Mouse (Mus musculus) neural tube, embryonic 11.5 days (tissue): ENCODE results near the gene Ttc28. TPM values are rescaled to one million over a fixed set of nuclear protein-coding genes. Genes with fewer than 3 reads are reported as not detected.

Experiments
- ATAC-seq: fragments of 200-750 bp; cut with Nextera tagmentation; 2 replicates; pipeline ENCODE4 v1.8.0; 2017; ENCODE audit warnings: moderate number of reproducible peaks, mild to moderate bottlenecking, moderate TSS enrichment, moderate library complexity; ENCODE audit not compliant: insufficient read depth, low FRiP score, low TSS enrichment
- DNase-seq: peaks from one replicate; pipeline ENCODE4 v3.0.0-alpha.2; 2015; ENCODE audit warnings: low spot score
- H3K27ac ChIP-seq: fragments of 300-500 bp; sonication (generic); 2 replicates; pipeline ENCODE4 v1.5.1; 2014; ENCODE audit warnings: low read depth, mild to moderate bottlenecking, low read length
- H3K27me3 ChIP-seq: fragments of 300-500 bp; sonication (generic); 2 replicates; pipeline ENCODE4 v1.6.1; 2014; ENCODE audit warnings: mild to moderate bottlenecking, low read length, mixed read lengths; ENCODE audit not compliant: control insufficient read depth, insufficient read depth
- H3K36me3 ChIP-seq: fragments of 300-500 bp; sonication (generic); 2 replicates; pipeline ENCODE4 v1.6.1; 2014; ENCODE audit warnings: mild to moderate bottlenecking, low read length, moderate library complexity, mixed read lengths; ENCODE audit not compliant: control insufficient read depth, insufficient read depth
- H3K4me1 ChIP-seq: fragments of 300-500 bp; sonication (generic); 2 replicates; pipeline ENCODE4 v1.6.1; 2014; ENCODE audit warnings: low read length, mixed read lengths; ENCODE audit not compliant: control insufficient read depth, insufficient read depth
- H3K4me2 ChIP-seq: fragments of 300-500 bp; sonication (generic); 2 replicates; pipeline ENCODE4 v1.6.1; 2014; ENCODE audit warnings: low read depth, mild to moderate bottlenecking, moderate library complexity
- H3K4me3 ChIP-seq: fragments of 300-500 bp; sonication (generic); 2 replicates; pipeline ENCODE4 v1.5.1; 2014; ENCODE audit warnings: low read depth, low read length
- H3K9ac ChIP-seq: fragments of 300-500 bp; sonication (generic); 2 replicates; pipeline ENCODE4 v1.6.1; 2014; ENCODE audit warnings: mild to moderate bottlenecking, low read length
- H3K9me3 ChIP-seq: fragments of 300-500 bp; sonication (generic); 2 replicates; pipeline ENCODE4 v1.6.1; 2016; ENCODE audit warnings: low read length; ENCODE audit not compliant: control insufficient read depth
- WGBS: fragments of 180-500 bp; shearing (Covaris S2); extraction: QIAGEN DNeasy Blood & Tissue Kit; methylation state at CpG from one replicate; pipeline ENCODE4 v1.1.7; 2014; 5-methylcytosine and 5-hydroxymethylcytosine counted together
- polyA plus RNA-seq: library from polyadenylated mRNA; unstranded; fragments of >200 nt; fragmentation: Nextera tagmentation; extraction: Ambion mirVana; gene quantifications from 2 replicates; pipeline ENCODE4 v1.2.1, GENCODE M21; 2014

The Ttc28 gene
- polyA plus RNA-seq, 1 experiment from 2014 or later: 16.1 TPM

DNA sequence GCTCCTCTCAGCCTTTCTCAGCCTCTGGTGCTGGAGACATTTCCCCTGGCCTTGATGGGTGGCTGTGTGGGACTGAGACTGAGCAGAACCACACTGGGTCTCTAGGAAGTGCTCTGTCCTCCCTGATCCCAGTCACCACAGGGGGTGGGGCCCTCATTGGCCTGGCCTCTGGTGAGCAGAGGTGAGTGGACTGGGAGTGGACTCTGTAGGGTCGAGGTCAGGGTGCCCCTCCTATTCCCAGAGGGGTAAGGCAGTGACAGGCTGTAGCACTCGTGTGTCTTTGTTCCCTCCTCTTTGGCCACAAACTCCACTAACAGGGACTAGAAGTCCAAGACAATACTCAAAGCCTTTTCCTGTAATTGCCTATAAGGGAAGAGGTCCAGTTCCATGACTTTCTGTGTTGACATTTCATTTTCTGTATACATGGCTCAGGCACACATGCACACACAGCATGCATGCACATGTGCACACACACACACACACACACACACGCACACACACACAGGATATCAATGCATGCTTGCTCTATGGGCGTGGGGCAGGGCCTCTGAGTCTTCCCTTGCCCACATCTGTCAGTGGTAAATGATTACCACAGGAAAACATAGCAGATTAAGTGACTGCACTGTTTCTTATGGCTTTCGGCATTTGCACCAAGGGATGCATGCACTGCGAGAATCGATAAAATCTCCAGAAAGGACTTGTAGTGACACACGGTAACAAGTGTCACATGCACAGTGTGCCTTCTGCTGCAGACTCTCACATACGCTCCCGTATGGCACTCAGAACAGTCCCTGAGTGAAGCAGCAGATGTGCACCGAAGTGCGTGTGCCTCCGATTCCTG lies 382.4 kb downstream of the Ttc28 start:
- ATAC-seq: no peak
- 56% methylated on average over 13 of the region's 13 CpGs for WGBS

DNA sequence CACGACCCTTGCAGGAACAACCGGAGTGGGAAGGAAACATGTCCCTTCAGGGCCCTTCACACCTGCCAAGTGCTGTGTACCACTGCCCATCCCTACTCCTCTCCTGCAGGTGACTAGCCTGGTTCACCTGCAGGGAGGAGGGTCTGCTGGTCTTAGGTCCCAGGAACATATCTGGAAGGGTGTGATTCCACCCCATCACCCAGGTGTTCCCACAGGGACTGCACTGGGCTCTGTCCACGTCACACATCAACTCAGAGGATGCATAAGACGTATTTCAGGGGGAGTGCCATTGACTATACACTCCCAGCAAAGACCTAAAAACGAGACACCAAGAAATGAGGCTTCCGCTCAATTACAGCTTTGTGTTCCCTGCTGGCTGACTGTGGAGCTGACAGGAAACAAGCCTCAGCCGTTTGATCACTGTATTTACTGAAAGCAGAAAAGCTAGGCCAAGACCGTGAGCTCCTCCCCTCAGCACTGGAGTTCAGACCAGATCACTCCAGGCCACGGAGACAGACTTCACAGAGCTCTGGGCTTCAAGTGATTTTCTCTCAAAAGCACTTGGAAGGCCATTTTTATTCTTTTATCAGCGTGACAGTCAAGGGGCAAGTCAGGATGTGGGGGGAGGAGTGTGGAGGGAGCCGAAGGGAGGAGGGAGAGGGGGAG lies 383.1 kb downstream of the Ttc28 start:
- Histone ChIP-seq H3K9ac (no peak overlapping the region), H3K27ac (0 out of 2 replicates have a peak overlapping the region, but pooled peaks have one; percentile 41), H3K27me3 (no peaks in the 10 kb centered on the region), H3K36me3 (peaks cover 8% of the 10 kb centered on the region; the same call in 1 of the 2 replicates), H3K9me3 (no peaks in the 10 kb centered on the region), H3K4me3 (no peak overlapping the region), H3K4me1 (peaks cover 17% of the 10 kb centered on the region), H3K4me2 (no peak overlapping the region)
- WGBS: 21% methylated on average over 11 of the region's 11 CpGs
- ATAC-seq (no peak), DNase-seq (peak; percentile 49)

More for the DNA sequence above, 382.4 kb downstream of the Ttc28 start:
- Histone ChIP-seq H3K36me3 (peaks cover 8% of the 10 kb centered on the region; the same call in 1 of the 2 replicates), H3K9ac (peak overlapping the region; percentile 22; the same call in 1 of the 2 replicates), H3K27me3 (no peaks in the 10 kb centered on the region), H3K9me3 (no peaks in the 10 kb centered on the region), H3K4me3 (no peak overlapping the region), H3K27ac (0 out of 2 replicates have a peak overlapping the region, but pooled peaks have one; percentile 41), H3K4me1 (peaks cover 17% of the 10 kb centered on the region), H3K4me2 (no peak overlapping the region)
- DNase-seq: no peak

DNA sequence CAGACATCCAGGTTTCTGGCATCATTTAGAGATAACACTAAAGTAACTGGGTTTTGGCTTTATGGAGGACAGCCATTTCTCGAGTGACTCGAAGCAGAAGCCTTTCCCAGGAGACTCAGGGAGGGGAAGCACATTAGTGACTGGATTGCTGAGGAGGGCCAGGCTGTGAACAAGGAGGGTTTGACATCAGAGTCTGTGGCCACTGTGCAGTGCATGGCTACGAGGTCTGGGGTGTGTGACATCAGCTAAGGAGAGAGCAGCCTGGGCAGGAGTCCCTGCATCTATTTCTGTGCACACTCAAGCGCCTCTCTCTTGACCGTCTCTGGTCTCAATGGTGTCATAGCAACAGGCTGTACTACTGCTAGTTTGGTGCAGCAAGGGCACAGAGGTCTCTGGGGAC lies 383.8 kb downstream of the Ttc28 start:
- ATAC-seq (no peak), DNase-seq (no peak)
- Histone ChIP-seq H3K27me3 (no peaks in the 10 kb centered on the region), H3K4me2 (no peak overlapping the region), H3K4me1 (peaks cover 17% of the 10 kb centered on the region), H3K9me3 (no peaks in the 10 kb centered on the region), H3K4me3 (no peak overlapping the region), H3K27ac (no peak overlapping the region), H3K36me3 (peaks cover 8% of the 10 kb centered on the region; the same call in 1 of the 2 replicates), H3K9ac (no peak overlapping the region)
- WGBS: 45% methylated on average over 5 of the region's 5 CpGs

DNA sequence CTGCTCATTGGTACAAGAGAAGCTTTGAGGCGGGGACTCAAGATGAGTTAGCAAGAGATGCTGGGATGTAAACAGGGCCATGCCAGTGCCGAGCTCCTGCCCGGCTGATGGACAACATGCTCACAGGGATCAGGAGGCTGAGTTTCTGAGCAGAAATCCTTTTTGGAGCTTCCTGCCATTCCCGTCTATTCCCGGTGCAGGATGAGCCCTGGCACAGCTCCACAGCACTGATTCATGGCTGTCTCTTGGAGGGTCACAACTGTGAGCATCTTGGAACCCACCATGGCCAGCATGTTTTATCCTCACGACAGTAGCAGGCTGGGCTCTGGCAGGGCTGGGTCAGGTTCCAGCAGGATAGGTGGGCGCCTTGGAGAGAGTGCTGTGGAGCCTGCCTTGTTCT lies 384.9 kb downstream of the Ttc28 start:
- DNase-seq: no peak
- H3K4me3 ChIP-seq: no peak overlapping the region
- no peak overlapping the region for H3K27ac ChIP-seq
- H3K36me3 ChIP-seq: peaks cover 8% of the 10 kb centered on the region; the same call in 1 of the 2 replicates
- no peaks in the 10 kb centered on the region for H3K27me3 ChIP-seq
- WGBS: 87% methylated on average over 7 of the region's 7 CpGs
- no peaks in the 10 kb centered on the region for H3K9me3 ChIP-seq
- H3K4me1 ChIP-seq: peaks cover 17% of the 10 kb centered on the region
- H3K9ac ChIP-seq: no peak overlapping the region
- ATAC-seq: no peak
- no peak overlapping the region for H3K4me2 ChIP-seq

DNA sequence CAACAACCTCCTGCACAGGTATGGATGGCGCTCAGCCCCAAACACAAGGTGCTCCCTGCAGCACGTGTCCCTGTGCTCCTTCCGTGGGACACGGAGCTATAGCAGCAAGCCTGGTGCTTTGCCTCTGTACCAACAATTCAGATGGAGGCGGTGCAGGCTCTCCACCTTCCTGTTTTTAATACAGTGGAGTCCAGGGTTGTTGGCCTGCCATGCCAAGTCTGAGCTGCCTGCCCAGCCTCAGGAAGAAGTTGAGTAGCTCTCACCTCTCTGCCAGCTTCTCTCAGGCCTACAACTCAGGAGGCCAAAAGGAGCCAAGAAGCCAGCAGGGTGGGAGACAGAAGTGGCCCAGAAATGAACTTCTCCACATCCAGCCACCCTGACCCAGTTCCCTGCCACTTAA lies 387.1 kb downstream of the Ttc28 start:
- Histone ChIP-seq H3K4me2 (no peak overlapping the region), H3K9ac (no peak overlapping the region), H3K4me1 (peaks cover 15% of the 10 kb centered on the region), H3K27me3 (no peaks in the 10 kb centered on the region), H3K9me3 (no peaks in the 10 kb centered on the region), H3K27ac (no peak overlapping the region), H3K4me3 (no peak overlapping the region), H3K36me3 (peaks cover 8% of the 10 kb centered on the region; the same call in 1 of the 2 replicates)
- DNase-seq (no peak), ATAC-seq (no peak)
- 93% methylated on average over 5 of the region's 5 CpGs for WGBS

DNA sequence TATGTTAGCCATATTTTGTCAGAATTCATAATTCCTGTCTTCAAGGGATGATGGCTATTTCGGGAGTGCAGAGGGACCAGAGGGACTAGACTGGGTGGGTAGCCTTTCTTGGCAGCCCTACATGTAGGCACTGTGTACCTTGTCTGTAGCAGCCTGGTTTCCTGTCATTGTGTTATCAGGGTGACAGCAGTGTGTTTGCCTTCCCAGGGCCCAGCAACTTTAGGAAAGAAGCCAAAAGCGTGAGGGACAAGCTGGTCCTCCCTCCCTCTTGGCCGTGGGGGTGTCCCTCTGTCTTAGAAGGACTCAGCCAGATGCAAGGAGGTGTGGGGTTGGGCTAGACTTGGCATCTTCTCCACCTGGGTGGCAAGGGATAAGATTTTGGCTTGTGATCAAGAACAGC lies 387.5 kb downstream of the Ttc28 start:
- ATAC-seq (no peak), DNase-seq (no peak)
- H3K4me3 ChIP-seq: no peak overlapping the region
- no peak overlapping the region for H3K4me2 ChIP-seq
- peaks cover 8% of the 10 kb centered on the region; the same call in 1 of the 2 replicates for H3K36me3 ChIP-seq
- no peaks in the 10 kb centered on the region for H3K9me3 ChIP-seq
- H3K27ac ChIP-seq: no peak overlapping the region
- peaks cover 11% of the 10 kb centered on the region for H3K4me1 ChIP-seq
- H3K9ac ChIP-seq: no peak overlapping the region
- no peaks in the 10 kb centered on the region for H3K27me3 ChIP-seq
- 91% methylated on average over 3 of the region's 3 CpGs for WGBS

DNA sequence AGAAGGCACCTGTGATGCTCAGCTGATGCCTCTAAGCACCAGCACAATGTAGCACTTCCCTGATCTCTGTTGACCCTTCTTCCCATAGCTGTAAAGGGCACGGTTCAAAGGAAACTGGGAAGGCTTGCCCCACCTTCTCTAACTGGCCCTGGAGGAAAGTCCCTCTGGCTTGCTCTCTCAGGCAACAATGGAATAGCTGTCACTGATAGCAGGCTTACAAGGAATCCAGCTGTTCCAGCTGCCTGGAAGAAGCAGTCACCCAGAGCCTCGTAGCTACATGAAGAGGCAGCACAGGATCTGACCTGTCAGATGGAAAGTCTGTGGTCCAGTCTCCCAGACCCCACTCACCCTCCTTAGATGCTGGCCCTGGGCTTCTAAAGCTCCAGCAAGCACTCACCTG lies 389.2 kb downstream of the Ttc28 start:
- H3K27ac ChIP-seq: no peak overlapping the region
- 19% methylated on average over 2 of the region's 2 CpGs for WGBS
- no peaks in the 10 kb centered on the region for H3K9me3 ChIP-seq
- no peaks in the 10 kb centered on the region for H3K27me3 ChIP-seq
- H3K36me3 ChIP-seq: peaks cover 8% of the 10 kb centered on the region; the same call in 1 of the 2 replicates
- H3K9ac ChIP-seq: no peak overlapping the region
- ATAC-seq (no peak), DNase-seq (no peak)
- H3K4me2 ChIP-seq: no peak overlapping the region
- no peaks in the 10 kb centered on the region for H3K4me1 ChIP-seq
- no peak overlapping the region for H3K4me3 ChIP-seq

DNA sequence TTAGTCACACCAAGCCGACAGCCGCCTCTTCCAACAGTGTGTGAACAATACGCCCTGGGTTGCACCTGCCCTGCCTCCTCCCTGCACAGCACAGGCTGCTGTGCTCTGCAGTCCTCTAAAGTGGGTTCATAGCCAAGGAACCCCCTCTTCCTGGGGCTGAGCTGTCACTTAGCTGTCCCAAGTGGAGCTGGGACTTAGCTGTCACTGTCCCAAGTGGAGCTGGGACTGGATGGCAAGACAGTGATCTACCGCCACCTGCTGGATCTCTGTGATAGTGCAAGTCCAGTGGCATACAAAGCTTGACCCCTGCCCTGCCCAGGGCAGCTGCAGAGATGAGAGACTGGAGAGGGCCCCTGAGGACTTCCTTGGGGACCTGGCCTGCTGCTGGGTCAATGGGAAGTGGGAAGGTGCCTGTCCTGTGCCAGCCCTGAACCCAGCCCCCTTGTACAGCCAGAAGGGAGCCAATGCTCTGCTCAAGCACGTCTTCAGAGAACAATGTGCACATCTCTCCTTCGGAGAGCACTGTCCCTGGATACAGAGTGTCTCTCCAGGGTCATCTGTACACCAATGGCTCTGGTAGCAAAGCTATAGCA lies 390.1 kb downstream of the Ttc28 start:
- DNase-seq: peak; percentile 81
- no peak overlapping the region for H3K4me3 ChIP-seq
- no peaks in the 10 kb centered on the region for H3K9me3 ChIP-seq
- H3K9ac ChIP-seq: no peak overlapping the region
- no peaks in the 10 kb centered on the region for H3K4me1 ChIP-seq
- no peak overlapping the region for H3K27ac ChIP-seq
- peak; percentile 42; the same call in 1 of the 2 replicates for ATAC-seq
- peaks cover 8% of the 10 kb centered on the region for H3K36me3 ChIP-seq
- 63% methylated on average over 6 of the region's 6 CpGs for WGBS
- no peak overlapping the region for H3K4me2 ChIP-seq
- no peaks in the 10 kb centered on the region for H3K27me3 ChIP-seq
